Mouse (Mus musculus) forebrain, postnatal 0 days (tissue): ENCODE data around the gene Gm6993. TPM values are rescaled to one million over a fixed set of nuclear protein-coding genes. Genes with fewer than 3 reads are reported as not detected.

Experiments used
- ATAC-seq: fragments of 200-750 bp; cut with Nextera tagmentation; 2 replicates; pipeline ENCODE4 v1.8.0; 2017; ENCODE audit warnings: mild to moderate bottlenecking, moderate library complexity
- DNase-seq: peaks from one replicate; pipeline ENCODE4 v3.0.0-alpha.2; 2015
- H3K27ac ChIP-seq: fragments of 300-500 bp; sonication (generic); 2 replicates; pipeline ENCODE4 v1.5.1; 2014; ENCODE audit warnings: low read depth, mild to moderate bottlenecking, antibody characterized with exemption, low read length, moderate library complexity, mixed read lengths
- H3K27me3 ChIP-seq: fragments of 300-500 bp; sonication (generic); 2 replicates; pipeline ENCODE4 v1.6.1; 2014; ENCODE audit warnings: mild to moderate bottlenecking, low read length, mixed read lengths; ENCODE audit not compliant: insufficient read depth
- H3K36me3 ChIP-seq: fragments of 300-500 bp; sonication (generic); 2 replicates; pipeline ENCODE4 v1.6.1; 2014; ENCODE audit warnings: mild to moderate bottlenecking, moderate library complexity; ENCODE audit not compliant: insufficient read depth
- H3K4me1 ChIP-seq: fragments of 300-500 bp; sonication (generic); 2 replicates; pipeline ENCODE4 v1.6.1; 2014; ENCODE audit warnings: antibody characterized with exemption; ENCODE audit not compliant: insufficient read depth
- H3K4me2 ChIP-seq: fragments of 300-500 bp; sonication (generic); 2 replicates; pipeline ENCODE4 v1.6.1; 2014; ENCODE audit warnings: low read depth, mild to moderate bottlenecking, moderate library complexity
- H3K4me3 ChIP-seq: fragments of 300-500 bp; sonication (generic); 2 replicates; pipeline ENCODE4 v1.5.1; 2014; ENCODE audit warnings: low read depth, low read length, mixed read lengths
- H3K9ac ChIP-seq: fragments of 300-500 bp; sonication (generic); 2 replicates; pipeline ENCODE4 v1.6.1; 2014; ENCODE audit warnings: mild to moderate bottlenecking
- H3K9me3 ChIP-seq: fragments of 300-500 bp; sonication (generic); 2 replicates; pipeline ENCODE4 v1.6.1; 2016; ENCODE audit warnings: low read length
- CTCF ChIP-seq: sonication (generic); IDR thresholded peaks from 2 replicates; pipeline ENCODE4 v1.5.1; 2016; ENCODE audit warnings: antibody characterized with exemption, control low read depth, low read depth
- WGBS: fragments of 180-500 bp; shearing (Covaris S2); extraction: QIAGEN DNeasy Blood & Tissue Kit; methylation state at CpG from one replicate; pipeline ENCODE4 v1.1.7; 2014; 5-methylcytosine and 5-hydroxymethylcytosine counted together
- polyA plus RNA-seq: library from polyadenylated mRNA; unstranded; fragments of >200 nt; fragmentation: Nextera tagmentation; extraction: Ambion mirVana; gene quantifications from 2 replicates; pipeline ENCODE4 v1.2.1, GENCODE M21; 2015
- total RNA-seq: library from RNA; depleted of rRNA; stranded (reverse); fragments of >200 nt; gene quantifications from 2 replicates; pipeline ENCODE4 v1.2.3, GENCODE M21; 2014

Gene Gm6993
- total and polyA plus RNA-seq, 2 experiments from 2014 or later = not detected

GRCm38 (mm10) chr12:31265722-31266431 is 25.3 kb downstream of the Gm6993 start:
- Histone ChIP-seq H3K27ac (peak overlapping the region; percentile 51), H3K9ac (peak overlapping the region; percentile 61), H3K36me3 (0 out of 2 replicates have a peak, but pooled peaks cover 3% of the 10 kb centered on the region), H3K4me3 (peak overlapping the region; percentile 44), H3K27me3 (peaks cover 14% of the 10 kb centered on the region), H3K4me1 (peaks cover 5% of the 10 kb centered on the region; the same call in 1 of the 2 replicates), H3K4me2 (peak overlapping the region; percentile 72), H3K9me3 (no peaks in the 10 kb centered on the region)
- WGBS = 2% methylated on average over 50 of the region's 50 CpGs
- TF ChIP-seq CTCF = no peak
- DNase-seq = peak; percentile 74
- peak; percentile 86 for ATAC-seq

DNA sequence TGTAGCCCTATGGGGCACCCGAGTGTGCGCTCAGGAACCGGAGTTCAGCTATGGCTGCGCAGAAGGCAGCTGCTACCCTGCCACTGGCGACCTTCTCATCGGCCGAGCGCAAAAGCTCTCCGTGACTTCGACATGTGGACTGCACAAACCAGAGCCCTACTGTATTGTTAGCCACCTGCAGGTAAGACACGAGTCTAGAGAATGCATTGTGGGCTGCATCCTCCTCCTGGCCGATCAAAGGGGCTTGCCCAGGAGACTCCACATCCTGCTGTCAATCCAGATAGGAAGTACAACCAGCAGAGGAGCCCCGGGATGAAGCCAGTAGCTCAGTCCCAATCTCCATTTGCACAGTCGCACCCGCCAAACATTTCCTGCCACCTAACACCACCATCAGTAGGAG is 26.1 kb downstream of the Gm6993 start:
- ATAC-seq (no peak), DNase-seq (peak; percentile 21)
- peak overlapping the region; percentile 61 for H3K9ac ChIP-seq

DNA sequence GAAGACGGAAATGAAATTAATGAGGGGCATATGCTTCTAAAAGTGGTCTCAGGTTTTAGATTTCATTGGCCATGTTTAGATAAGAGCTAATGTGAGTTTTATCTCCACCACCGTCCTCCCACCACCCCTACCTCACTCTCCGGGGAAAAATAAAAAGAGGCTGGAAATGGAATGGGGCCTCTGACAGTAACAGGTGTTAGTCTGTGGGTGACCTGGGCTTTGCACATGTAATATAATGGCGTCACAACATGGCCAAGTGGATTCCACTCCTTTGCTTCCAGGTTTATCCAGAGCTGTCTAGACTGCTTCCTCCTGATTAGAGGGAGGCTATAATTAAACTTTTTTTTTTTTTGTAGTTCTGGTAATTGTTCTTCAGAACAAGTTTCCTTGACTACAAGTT is 26.8 kb downstream of the Gm6993 start:
- H3K27me3 ChIP-seq = peaks cover 14% of the 10 kb centered on the region
- H3K4me1 ChIP-seq = peaks cover 5% of the 10 kb centered on the region; the same call in 1 of the 2 replicates
- H3K4me2 ChIP-seq = peak overlapping the region; percentile 72
- 53% methylated on average over 4 of the region's 4 CpGs for WGBS
- 0 out of 2 replicates have a peak, but pooled peaks cover 3% of the 10 kb centered on the region for H3K36me3 ChIP-seq
- peak overlapping the region; percentile 44 for H3K4me3 ChIP-seq
- H3K9ac ChIP-seq = no peak overlapping the region
- H3K9me3 ChIP-seq = no peaks in the 10 kb centered on the region
- TF ChIP-seq CTCF = no peak
- no peak overlapping the region for H3K27ac ChIP-seq
- DNase-seq = no peak
- ATAC-seq = no peak

More for the DNA sequence above, 26.1 kb downstream of the Gm6993 start:
- peak overlapping the region; percentile 44 for H3K4me3 ChIP-seq
- H3K27me3 ChIP-seq = peaks cover 14% of the 10 kb centered on the region
- H3K36me3 ChIP-seq = 0 out of 2 replicates have a peak, but pooled peaks cover 3% of the 10 kb centered on the region
- H3K4me2 ChIP-seq = peak overlapping the region; percentile 72
- H3K27ac ChIP-seq = 0 out of 2 replicates have a peak overlapping the region, but pooled peaks have one; percentile 51
- WGBS = 3% methylated on average over 15 of the region's 15 CpGs
- H3K9me3 ChIP-seq = no peaks in the 10 kb centered on the region
- TF ChIP-seq CTCF = no peak; the same call in 1 of the 2 replicates
- H3K4me1 ChIP-seq = peaks cover 5% of the 10 kb centered on the region; the same call in 1 of the 2 replicates

DNA sequence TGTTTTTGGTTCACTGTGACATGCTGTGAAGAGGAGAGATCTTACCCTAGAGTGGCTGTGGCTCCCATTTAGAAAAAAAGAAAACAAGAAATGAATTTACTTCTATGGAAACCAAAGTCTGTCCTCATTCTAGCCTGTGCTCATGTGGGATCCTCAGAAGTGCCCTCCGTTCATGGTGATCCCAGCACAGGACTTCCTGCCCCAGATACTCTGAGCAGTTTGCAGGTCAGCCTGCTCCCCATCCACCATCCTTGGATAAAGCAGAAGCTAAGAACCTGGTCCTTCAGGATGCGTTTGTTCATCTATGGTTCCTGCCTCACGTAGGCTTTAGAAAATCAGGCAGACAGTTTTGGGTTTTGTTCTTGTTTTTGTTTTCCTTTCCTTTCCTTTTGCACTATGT is 27.7 kb downstream of the Gm6993 start:
- peaks cover 5% of the 10 kb centered on the region; the same call in 1 of the 2 replicates for H3K4me1 ChIP-seq
- ATAC-seq (no peak), DNase-seq (no peak)
- 76% methylated on average over 3 of the region's 3 CpGs for WGBS
- H3K4me2 ChIP-seq = 0 out of 2 replicates have a peak overlapping the region, but pooled peaks have one; percentile 10
- H3K9ac ChIP-seq = no peak overlapping the region
- no peak overlapping the region for H3K27ac ChIP-seq
- no peak for TF ChIP-seq CTCF
- H3K4me3 ChIP-seq = no peak overlapping the region
- no peaks in the 10 kb centered on the region for H3K9me3 ChIP-seq
- peaks cover 14% of the 10 kb centered on the region for H3K27me3 ChIP-seq
- 0 out of 2 replicates have a peak, but pooled peaks cover 3% of the 10 kb centered on the region for H3K36me3 ChIP-seq

GRCm38 (mm10) chr12:31269020-31269597 is 28.5 kb downstream of the Gm6993 start:
- H3K9ac ChIP-seq = no peak overlapping the region
- 80% methylated on average over 12 of the region's 12 CpGs for WGBS
- TF ChIP-seq CTCF = no peak

DNA sequence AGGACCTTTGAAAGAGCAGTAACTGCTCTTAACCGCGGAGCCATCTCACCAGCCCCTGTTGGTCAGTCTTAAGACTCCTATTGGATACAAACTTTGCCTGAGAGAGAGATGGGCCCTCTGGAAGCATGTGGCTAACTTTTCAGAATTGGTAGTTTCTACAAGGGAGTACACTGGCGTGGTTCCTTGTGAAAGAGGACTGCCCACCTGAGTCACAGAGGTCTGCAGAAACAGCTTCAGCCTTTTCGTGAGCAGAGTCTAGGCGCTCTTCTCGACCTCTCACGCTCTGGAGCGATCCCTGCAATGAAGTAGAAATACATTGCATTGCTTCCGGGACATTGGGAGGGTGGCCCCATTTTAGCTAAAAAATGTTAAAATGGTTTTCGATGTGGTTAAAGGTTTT is 29.8 kb downstream of the Gm6993 start:
- Histone ChIP-seq H3K9ac (no peak overlapping the region), H3K4me3 (no peak overlapping the region), H3K4me1 (peaks cover 5% of the 10 kb centered on the region; the same call in 1 of the 2 replicates), H3K27ac (no peak overlapping the region), H3K36me3 (0 out of 2 replicates have a peak, but pooled peaks cover 3% of the 10 kb centered on the region), H3K27me3 (no peaks in the 10 kb centered on the region; the same call in 1 of the 2 replicates), H3K4me2 (no peak overlapping the region), H3K9me3 (no peaks in the 10 kb centered on the region)
- no peak for ATAC-seq
- no peak for DNase-seq
- 94% methylated on average over 10 of the region's 10 CpGs for WGBS
- no peak for TF ChIP-seq CTCF

More at GRCm38 (mm10) chr12:31269020-31269597, 28.5 kb downstream of the Gm6993 start:
- DNase-seq (no peak), ATAC-seq (no peak)
- Histone ChIP-seq H3K9me3 (no peaks in the 10 kb centered on the region), H3K4me3 (no peak overlapping the region), H3K27ac (no peak overlapping the region), H3K27me3 (peaks cover 10% of the 10 kb centered on the region), H3K4me2 (no peak overlapping the region), H3K4me1 (peaks cover 5% of the 10 kb centered on the region; the same call in 1 of the 2 replicates), H3K36me3 (0 out of 2 replicates have a peak, but pooled peaks cover 3% of the 10 kb centered on the region)
